Mouse (Mus musculus): Measurements from ENCODE around the gene Ythdc1. TPM values are rescaled to one million over a fixed set of nuclear protein-coding genes. Genes with fewer than 3 reads are reported as not detected.
"Not testable (repeated sequence)": the region's sequence is repeated elsewhere in the genome, so short reads cannot be mapped to it uniquely, and the experiment has no call there.

Ythdc1 gene
- polyA plus RNA-seq, 1 experiment, result 15.0 TPM

DNA sequence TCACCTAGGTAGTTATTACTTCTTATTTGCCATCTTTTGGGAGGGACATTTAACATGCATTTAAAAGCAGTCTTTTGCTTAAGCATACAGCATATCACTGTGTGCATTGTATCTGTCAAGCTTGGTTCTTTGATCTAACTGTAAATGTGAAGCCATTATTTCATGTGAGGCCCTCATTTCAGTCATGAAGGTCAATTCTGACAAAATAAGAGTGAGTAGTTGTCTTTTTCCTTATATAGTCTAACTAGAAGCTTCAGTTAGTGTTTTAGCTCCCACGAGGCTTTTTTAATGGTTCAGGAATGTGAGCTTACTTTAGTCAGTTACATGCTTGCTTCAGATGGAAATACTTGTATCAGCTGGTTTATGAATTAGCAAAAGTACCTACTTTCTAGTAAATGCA is 34.1 kb downstream of the Ythdc1 start:
- Histone ChIP-seq H3K4me2 (ENCODE audit: low read depth) (no peak overlapping the region), H3K27me3 (ENCODE audit: control insufficient read depth, insufficient read depth, insufficient read length) (no peaks in the 10 kb centered on the region), H3K36me3 (ENCODE audit: control insufficient read depth, insufficient read depth) (peaks cover 33% of the 10 kb centered on the region), H3K4me3 (no peak overlapping the region), H3ac (ENCODE audit: control insufficient read depth, insufficient read length) (no peak overlapping the region), H3K79me2 (ENCODE audit: control insufficient read depth, insufficient read depth) (no peaks in the 10 kb centered on the region)
- TF ChIP-seq CEBPB (IDR thresholded peaks at IDR 0.05; ENCODE audit: insufficient read depth, poor library complexity, severe bottlenecking), result no peak
- TF ChIP-seq E2F4 (IDR thresholded peaks at IDR 0.05; ENCODE audit: insufficient read depth), result no peak
- no peak for TF ChIP-seq USF1 (IDR thresholded peaks at IDR 0.05; ENCODE audit: low read depth)

GRCm38 (mm10) chr5:86839472-86839871 is 35.5 kb downstream of the Ythdc1 start:
- Histone ChIP-seq H3K4me3 (no peak overlapping the region), H3K4me2 (ENCODE audit: low read depth) (no peak overlapping the region), H3ac (ENCODE audit: control insufficient read depth, insufficient read length) (no peak overlapping the region), H3K36me3 (ENCODE audit: control insufficient read depth, insufficient read depth) (peaks cover 23% of the 10 kb centered on the region), H3K79me2 (ENCODE audit: control insufficient read depth, insufficient read depth) (no peaks in the 10 kb centered on the region), H3K27me3 (ENCODE audit: control insufficient read depth, insufficient read depth, insufficient read length) (no peaks in the 10 kb centered on the region)
- TF ChIP-seq POLR2AphosphoS2 (IDR thresholded peaks at IDR 0.05; ENCODE audit: insufficient read length, low read depth) (peak; percentile 4), MAX (IDR thresholded peaks at IDR 0.05; ENCODE audit: low read depth) (no peak)

- Histone ChIP-seq H3K4me2 (ENCODE audit: low read depth) (no peak overlapping the region), H3K36me3 (ENCODE audit: control insufficient read depth, insufficient read depth) (peaks cover 15% of the 10 kb centered on the region), H3K79me2 (ENCODE audit: control insufficient read depth, insufficient read depth) (no peaks in the 10 kb centered on the region), H3K27me3 (ENCODE audit: control insufficient read depth, insufficient read depth, insufficient read length) (no peaks in the 10 kb centered on the region), H3ac (ENCODE audit: control insufficient read depth, insufficient read length) (no peak overlapping the region), H3K4me3 (no peak overlapping the region)
- TF ChIP-seq CEBPB (IDR thresholded peaks at IDR 0.05; ENCODE audit: insufficient read depth, poor library complexity, severe bottlenecking), result no peak
- no peak for TF ChIP-seq USF1 (IDR thresholded peaks at IDR 0.05; ENCODE audit: low read depth)
- TF ChIP-seq TCF12 (IDR thresholded peaks at IDR 0.05; ENCODE audit: insufficient read depth, poor library complexity, severe bottlenecking), result no peak
- no peak for TF ChIP-seq TCF3 (IDR thresholded peaks at IDR 0.05; ENCODE audit: insufficient read length, low read depth)
- no peak for TF ChIP-seq MYOG (IDR thresholded peaks at IDR 0.05; ENCODE audit: control insufficient read depth in 1 of 3, insufficient read depth in 1 of 3, insufficient read length in 2 of 3, low read depth in 2 of 3)
These were observed 36.2 kb downstream of the Ythdc1 start for GRCm38 (mm10) chr5:86840207-86840606.

- not testable (repeated sequence) for H3K79me2 ChIP-seq (ENCODE audit: control insufficient read depth, insufficient read depth); H3K27me3 ChIP-seq (ENCODE audit: control insufficient read depth, insufficient read depth, insufficient read length); H3K4me3 ChIP-seq; H3K36me3 ChIP-seq (ENCODE audit: control insufficient read depth, insufficient read depth); H3K4me2 ChIP-seq (ENCODE audit: low read depth); H3ac ChIP-seq (ENCODE audit: control insufficient read depth, insufficient read length)
These were observed 37.2 kb downstream of the Ythdc1 start for GRCm38 (mm10) chr5:86841261-86841660.

DNA sequence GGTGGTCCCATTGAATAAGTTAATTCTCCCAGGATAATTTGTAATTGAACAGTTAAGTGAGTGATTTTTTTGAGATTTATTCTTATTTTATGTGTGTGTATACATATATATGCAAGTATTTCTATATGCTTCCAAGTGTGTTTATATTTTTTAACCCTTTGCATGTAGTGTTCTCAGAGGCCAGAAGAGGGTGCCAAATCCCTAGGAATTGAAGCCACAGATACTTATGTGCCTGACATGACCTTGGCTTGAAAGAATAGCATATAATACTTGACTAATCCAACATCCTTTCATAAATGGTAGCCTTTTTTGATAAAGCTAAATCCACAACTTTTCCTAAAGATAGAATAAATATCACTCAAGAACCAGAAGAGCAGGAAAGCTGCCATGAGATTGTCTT is 46.1 kb downstream of the Ythdc1 start:
- Histone ChIP-seq H3ac (ENCODE audit: control insufficient read depth, insufficient read length) (no peak overlapping the region), H3K4me2 (ENCODE audit: low read depth) (no peak overlapping the region), H3K4me3 (no peak overlapping the region), H3K27me3 (ENCODE audit: control insufficient read depth, insufficient read depth, insufficient read length) (no peaks in the 10 kb centered on the region), H3K79me2 (ENCODE audit: control insufficient read depth, insufficient read depth) (no peaks in the 10 kb centered on the region), H3K36me3 (ENCODE audit: control insufficient read depth, insufficient read depth) (no peaks in the 10 kb centered on the region)
- TF ChIP-seq USF1 (IDR thresholded peaks at IDR 0.05; ENCODE audit: low read depth), result no peak
- no peak for TF ChIP-seq TCF3 (IDR thresholded peaks at IDR 0.05; ENCODE audit: insufficient read length, low read depth)
- no peak for TF ChIP-seq CEBPB (IDR thresholded peaks at IDR 0.05; ENCODE audit: insufficient read depth, poor library complexity, severe bottlenecking)
- TF ChIP-seq SRF (IDR thresholded peaks at IDR 0.05; ENCODE audit: control insufficient read depth, insufficient read length, low read depth), result no peak
- TF ChIP-seq MYOD1 (IDR thresholded peaks at IDR 0.05; ENCODE audit: control insufficient read depth in 1 of 3, insufficient read length in 2 of 3, low read depth in 2 of 3), result no peak
- TF ChIP-seq TCF12 (IDR thresholded peaks at IDR 0.05; ENCODE audit: insufficient read depth, poor library complexity, severe bottlenecking), result no peak
- no peak for TF ChIP-seq MYOG (IDR thresholded peaks at IDR 0.05; ENCODE audit: control insufficient read depth in 1 of 3, insufficient read depth in 1 of 3, insufficient read length in 2 of 3, low read depth in 2 of 3)
- no peak for TF ChIP-seq REST (IDR thresholded peaks at IDR 0.05; ENCODE audit: insufficient read depth, insufficient read length)
- no peak for TF ChIP-seq POLR2A (IDR thresholded peaks at IDR 0.05; ENCODE audit: insufficient read length, low read depth)
- no peak for TF ChIP-seq POLR2AphosphoS2 (IDR thresholded peaks at IDR 0.05; ENCODE audit: insufficient read length, low read depth)
- no peak for TF ChIP-seq E2F4 (IDR thresholded peaks at IDR 0.05; ENCODE audit: insufficient read depth)
- no peak for TF ChIP-seq MAX (IDR thresholded peaks at IDR 0.05; ENCODE audit: low read depth)

GRCm38 (mm10) chr5:86851658-86852057 is 47.6 kb downstream of the Ythdc1 start:
- no peak for TF ChIP-seq REST (IDR thresholded peaks at IDR 0.05; ENCODE audit: insufficient read depth, insufficient read length)
- no peak for TF ChIP-seq POLR2A (IDR thresholded peaks at IDR 0.05; ENCODE audit: insufficient read length, low read depth)
- TF ChIP-seq MAX (IDR thresholded peaks at IDR 0.05; ENCODE audit: low read depth), result no peak
- no peaks in the 10 kb centered on the region for H3K27me3 ChIP-seq (ENCODE audit: control insufficient read depth, insufficient read depth, insufficient read length)

DNA sequence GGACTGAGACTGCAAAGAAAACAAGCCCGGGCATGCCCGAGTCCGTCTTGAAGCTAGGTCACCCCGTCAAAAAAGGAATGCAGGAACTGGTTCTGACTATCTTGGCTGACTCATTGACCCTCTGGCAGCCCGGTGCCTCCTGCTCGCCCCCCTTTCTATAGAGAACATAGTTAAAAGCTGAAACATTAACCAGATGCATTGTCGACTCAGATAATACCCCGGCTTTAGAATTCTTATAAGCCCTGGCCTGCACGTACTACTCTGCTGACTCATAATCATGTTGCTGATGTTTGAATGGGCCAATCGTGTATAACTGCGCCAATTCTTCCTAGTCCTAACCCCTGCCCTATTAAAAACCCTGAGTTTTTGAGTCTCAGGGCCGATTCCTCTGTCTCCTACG is 52.5 kb downstream of the Ythdc1 start:
- H3K4me2 ChIP-seq (ENCODE audit: low read depth); H3K79me2 ChIP-seq (ENCODE audit: control insufficient read depth, insufficient read depth): not testable (repeated sequence)

More at GRCm38 (mm10) chr5:86851658-86852057, 47.6 kb downstream of the Ythdc1 start:
- H3K4me2 ChIP-seq (ENCODE audit: low read depth), result no peak overlapping the region
- H3ac ChIP-seq (ENCODE audit: control insufficient read depth, insufficient read length), result no peak overlapping the region
- H3K4me3 ChIP-seq, result no peak overlapping the region
- no peaks in the 10 kb centered on the region for H3K79me2 ChIP-seq (ENCODE audit: control insufficient read depth, insufficient read depth)
- no peaks in the 10 kb centered on the region for H3K36me3 ChIP-seq (ENCODE audit: control insufficient read depth, insufficient read depth)

More for the DNA sequence above, 52.5 kb downstream of the Ythdc1 start:
- not testable (repeated sequence) for H3K4me3 ChIP-seq; H3K27me3 ChIP-seq (ENCODE audit: control insufficient read depth, insufficient read depth, insufficient read length); H3K36me3 ChIP-seq (ENCODE audit: control insufficient read depth, insufficient read depth); H3ac ChIP-seq (ENCODE audit: control insufficient read depth, insufficient read length)
